Mouse (Mus musculus) G1E (cell line): ENCODE data around the gene Erv3. TPM values are rescaled to one million over a fixed set of nuclear protein-coding genes. Genes with fewer than 3 reads are reported as not detected.

ENCODE experiments used
- ATAC-seq: 2 replicates; pipeline ENCODE4 v1.8.0; 2016; ENCODE audit warnings: mild to moderate bottlenecking; ENCODE audit not compliant: insufficient number of reproducible peaks, poor library complexity, low FRiP score, severe bottlenecking; ENCODE audit errors: extremely low read depth
- DNase-seq: peaks from one replicate; pipeline ENCODE4 v3.0.0; 2012; ENCODE audit warnings: low spot score
- H3K27me3 ChIP-seq: 2 replicates; pipeline ENCODE4 v1.6.1; 2012; ENCODE audit warnings: mild to moderate bottlenecking, low read length, inconsistent platforms; ENCODE audit not compliant: insufficient read depth
- H3K36me3 ChIP-seq: replicated peaks from 2 replicates; pipeline ENCODE3; 2012; ENCODE audit warnings: mild to moderate bottlenecking, inconsistent platforms
- H3K4me1 ChIP-seq: 2 replicates; pipeline ENCODE4 v1.6.1; 2012; ENCODE audit warnings: low read depth, low read length, inconsistent platforms, mixed read lengths; ENCODE audit not compliant: insufficient read depth
- H3K4me3 ChIP-seq: 2 replicates; pipeline ENCODE4 v1.5.1; 2012; ENCODE audit warnings: low read depth, mild to moderate bottlenecking, inconsistent platforms, low read length, moderate library complexity, mixed read lengths
- H3K9me3 ChIP-seq: replicated peaks from 2 replicates; pipeline ENCODE4 v1.6.1; 2012; ENCODE audit warnings: inconsistent platforms
- CTCF ChIP-seq: IDR thresholded peaks from 2 replicates; pipeline ENCODE4 v1.5.1; 2012; ENCODE audit warnings: low read depth, low read length, inconsistent platforms, mixed read lengths
- GATA1 ChIP-seq: IDR thresholded peaks from 2 replicates; pipeline ENCODE4 v1.6.1; 2012; ENCODE audit warnings: borderline replicate concordance, low read length, inconsistent platforms, mixed read lengths
- GATA2 ChIP-seq: IDR thresholded peaks from 2 replicates; pipeline ENCODE4 v1.6.1; 2012; ENCODE audit warnings: low read depth, low read length, inconsistent platforms, borderline replicate concordance
- POLR2AphosphoS5 ChIP-seq: IDR thresholded peaks from 2 replicates; pipeline ENCODE4 v1.6.1; 2012; ENCODE audit warnings: low read depth, low read length, inconsistent platforms; ENCODE audit not compliant: insufficient replicate concordance
- TAL1 ChIP-seq: conservative IDR thresholded peaks from 2 replicates; pipeline ENCODE4 v1.6.1; 2012; ENCODE audit warnings: low read depth, low read length, inconsistent platforms, mixed read lengths
- polyA plus RNA-seq: library from polyadenylated mRNA; stranded (reverse); fragments of >175 nt; gene quantifications from 2 replicates; pipeline ENCODE4 v1.2.3, GENCODE M21; 2012
- total RNA-seq, 2 experiments: library from RNA; stranded (forward) in 1 of 2; stranded (reverse) in 1 of 2; fragments of 200-1000 nt in 1 of 2; fragments of >200 nt in 1 of 2; fragmentation: Nextera tagmentation in 1 of 2; gene quantifications; 2 replicates each; pipeline ENCODE4 v1.2.3; 2014 to 2017

The Erv3 gene
- total and polyA plus RNA-seq, 3 experiments: 5.2 to 393 (median 62.5) TPM

DNA sequence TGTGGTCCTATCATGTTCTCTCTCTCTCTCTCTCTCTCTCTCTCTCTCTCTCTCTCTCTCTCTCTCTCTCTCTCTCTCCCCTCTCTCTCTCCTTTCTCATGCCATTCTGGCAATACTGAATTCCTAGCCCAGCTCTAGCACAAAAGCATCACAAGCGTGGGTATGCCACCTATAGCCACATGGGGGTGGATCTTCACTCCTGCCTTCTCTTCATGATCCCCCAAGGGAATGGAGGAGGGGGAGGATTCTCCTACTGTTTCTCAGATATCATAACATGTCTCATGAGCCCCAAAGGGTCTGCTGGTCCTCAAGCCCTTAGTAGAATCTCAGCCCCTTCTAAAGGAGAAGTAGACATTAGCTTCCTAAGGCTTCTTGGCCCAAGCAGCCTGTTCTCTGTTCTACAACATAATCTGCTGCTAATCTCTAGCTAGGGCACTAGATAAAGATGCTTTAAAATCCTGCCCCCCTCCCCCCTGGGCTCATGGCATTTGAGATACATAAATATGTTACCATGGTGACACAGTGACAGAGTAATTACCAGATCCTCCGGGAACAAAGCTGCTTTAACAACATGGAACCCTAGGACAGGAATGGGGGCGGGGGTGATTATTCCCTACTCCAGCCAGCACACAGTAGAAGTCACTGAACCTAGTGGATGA, 3.2 kb upstream of the Erv3 start:
- ATAC-seq: no peak
- peaks cover 2% of the 10 kb centered on the region for H3K36me3 ChIP-seq
- H3K4me1 ChIP-seq: peaks cover 90% of the 10 kb centered on the region
- TF ChIP-seq POLR2AphosphoS5 (no peak), TAL1 (no peak), CTCF (no peak), GATA1 (no peak), GATA2 (no peak)
- peaks cover 2% of the 10 kb centered on the region; the same call in 1 of the 2 replicates for H3K27me3 ChIP-seq
- no peaks in the 10 kb centered on the region for H3K9me3 ChIP-seq
- H3K4me3 ChIP-seq: no peak overlapping the region
- no peak for DNase-seq

DNA sequence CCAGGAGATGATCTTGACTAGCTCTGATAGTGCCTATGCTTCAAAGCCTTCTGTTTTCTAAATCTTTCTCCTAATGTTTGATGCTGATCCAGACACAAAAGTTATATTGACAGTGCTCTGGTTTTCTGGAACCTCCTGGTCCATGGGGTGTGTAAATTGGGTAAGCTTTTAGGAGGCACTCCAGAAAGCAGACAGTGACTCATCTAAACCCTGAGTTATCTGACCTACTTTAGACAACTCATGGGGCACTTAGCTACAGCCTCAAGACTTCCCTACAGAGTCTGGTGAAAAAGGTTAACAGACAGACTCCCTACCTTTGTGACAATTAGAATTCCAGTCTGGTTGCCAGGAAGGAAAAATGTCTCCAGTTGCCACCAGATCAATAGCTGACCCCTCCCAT, 1.7 kb downstream of the Erv3 start:
- no peak for DNase-seq
- peak overlapping the region; percentile 69; the same call in 1 of the 2 replicates for H3K4me3 ChIP-seq
- H3K9me3 ChIP-seq: no peaks in the 10 kb centered on the region
- peaks cover 2% of the 10 kb centered on the region; the same call in 1 of the 2 replicates for H3K27me3 ChIP-seq
- H3K4me1 ChIP-seq: peaks cover 98% of the 10 kb centered on the region
- ATAC-seq: no peak
- no peak for TF ChIP-seq GATA1
- TF ChIP-seq POLR2AphosphoS5: no peak
- no peak for TF ChIP-seq CTCF
- H3K36me3 ChIP-seq: peaks cover 21% of the 10 kb centered on the region

DNA sequence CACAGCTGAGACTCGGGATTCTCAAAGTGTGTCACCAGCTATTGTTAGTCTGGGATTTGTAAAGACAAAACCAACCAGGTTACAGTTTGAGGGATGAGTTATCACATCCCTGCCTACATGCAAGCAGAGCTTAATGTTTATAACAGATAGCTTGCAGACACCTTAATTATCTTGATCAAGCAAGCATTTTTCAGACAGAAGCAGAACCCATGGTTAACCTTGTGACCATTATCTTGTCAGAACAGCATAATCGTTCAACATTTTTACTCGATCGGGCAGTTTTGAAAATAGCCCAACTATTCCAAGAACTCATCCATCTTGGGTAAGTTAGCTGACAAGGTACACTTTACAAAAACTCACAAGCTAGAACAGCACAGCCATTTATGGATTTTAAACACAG, 5.8 kb downstream of the Erv3 start:
- peaks cover 21% of the 10 kb centered on the region for H3K36me3 ChIP-seq
- H3K4me1 ChIP-seq: peaks cover 98% of the 10 kb centered on the region
- H3K27me3 ChIP-seq: no peaks in the 10 kb centered on the region
- TF ChIP-seq GATA2 (no peak), TAL1 (peak; percentile 96)
- ATAC-seq: peak; percentile 70
- no peaks in the 10 kb centered on the region for H3K9me3 ChIP-seq
- H3K4me3 ChIP-seq: no peak overlapping the region; the same call in 1 of the 2 replicates
- DNase-seq: peak; percentile 33

DNA sequence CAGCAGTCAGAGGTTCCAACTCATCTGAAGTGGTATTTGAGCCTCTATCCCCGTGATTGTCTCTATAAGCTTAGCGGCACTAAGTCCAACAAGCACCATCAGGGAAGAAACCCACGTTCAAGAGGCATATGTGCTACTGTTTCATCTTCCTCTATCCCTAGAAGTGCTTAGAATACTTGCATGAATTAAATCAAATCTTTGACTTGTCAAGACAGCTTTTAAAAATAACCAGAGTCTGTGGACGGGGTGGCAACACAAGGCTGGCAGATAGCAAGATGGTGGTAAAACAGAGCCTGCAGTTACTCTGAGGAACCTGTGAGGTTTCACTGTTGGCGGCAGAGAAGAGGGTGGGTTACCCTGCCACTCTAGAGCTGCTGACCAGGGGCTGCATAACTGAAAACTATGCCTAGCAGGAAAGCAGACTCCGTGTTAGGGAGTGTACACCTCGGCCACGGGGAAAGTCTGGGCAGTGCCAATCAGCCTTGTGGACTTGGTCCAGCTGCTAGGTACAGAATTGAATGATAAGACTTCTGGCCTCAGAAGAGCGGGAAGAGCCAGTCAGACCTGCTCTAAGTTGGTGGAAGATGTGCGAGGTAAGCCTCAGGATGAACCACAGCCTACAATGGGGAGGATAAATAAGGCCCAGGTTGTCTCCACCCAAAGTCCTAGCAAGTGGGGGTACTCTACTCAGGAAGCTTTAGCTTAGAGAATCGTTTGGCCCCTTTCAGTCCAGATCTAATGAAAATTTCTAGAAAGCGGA, 8.0 kb downstream of the Erv3 start:
- no peaks in the 10 kb centered on the region for H3K27me3 ChIP-seq
- H3K36me3 ChIP-seq: peaks cover 10% of the 10 kb centered on the region
- DNase-seq (peak; percentile 71), ATAC-seq (peak; percentile 62)
- TF ChIP-seq CTCF (no peak), TAL1 (peak; percentile 92)
- H3K4me1 ChIP-seq: peaks cover 97% of the 10 kb centered on the region
- H3K9me3 ChIP-seq: no peaks in the 10 kb centered on the region
- H3K4me3 ChIP-seq: peak overlapping the region; percentile 44; the same call in 1 of the 2 replicates

DNA sequence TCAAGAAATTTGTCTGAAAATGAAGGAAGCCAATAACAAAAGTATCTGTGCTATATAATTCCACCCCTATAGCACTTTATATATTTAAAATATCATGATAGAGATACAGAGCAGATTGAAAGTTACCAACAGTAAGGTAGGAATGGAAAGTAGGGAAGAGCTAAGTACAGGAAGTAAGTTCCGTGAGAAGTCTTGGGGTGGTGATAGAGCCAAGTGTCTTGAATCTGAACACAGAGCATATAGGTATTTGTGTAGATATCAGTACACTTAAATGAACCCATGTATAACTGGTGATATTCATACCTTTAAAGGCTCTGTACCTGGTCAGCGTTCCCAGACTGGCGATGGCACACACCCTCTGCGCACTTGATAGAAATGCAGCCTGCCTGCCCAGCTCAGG, 9.5 kb downstream of the Erv3 start:
- H3K36me3 ChIP-seq: no peaks in the 10 kb centered on the region
- DNase-seq: no peak
- H3K9me3 ChIP-seq: no peaks in the 10 kb centered on the region
- no peak overlapping the region for H3K4me3 ChIP-seq
- TF ChIP-seq GATA1: no peak
- no peak for ATAC-seq
- H3K4me1 ChIP-seq: peaks cover 96% of the 10 kb centered on the region
- H3K27me3 ChIP-seq: no peaks in the 10 kb centered on the region

DNA sequence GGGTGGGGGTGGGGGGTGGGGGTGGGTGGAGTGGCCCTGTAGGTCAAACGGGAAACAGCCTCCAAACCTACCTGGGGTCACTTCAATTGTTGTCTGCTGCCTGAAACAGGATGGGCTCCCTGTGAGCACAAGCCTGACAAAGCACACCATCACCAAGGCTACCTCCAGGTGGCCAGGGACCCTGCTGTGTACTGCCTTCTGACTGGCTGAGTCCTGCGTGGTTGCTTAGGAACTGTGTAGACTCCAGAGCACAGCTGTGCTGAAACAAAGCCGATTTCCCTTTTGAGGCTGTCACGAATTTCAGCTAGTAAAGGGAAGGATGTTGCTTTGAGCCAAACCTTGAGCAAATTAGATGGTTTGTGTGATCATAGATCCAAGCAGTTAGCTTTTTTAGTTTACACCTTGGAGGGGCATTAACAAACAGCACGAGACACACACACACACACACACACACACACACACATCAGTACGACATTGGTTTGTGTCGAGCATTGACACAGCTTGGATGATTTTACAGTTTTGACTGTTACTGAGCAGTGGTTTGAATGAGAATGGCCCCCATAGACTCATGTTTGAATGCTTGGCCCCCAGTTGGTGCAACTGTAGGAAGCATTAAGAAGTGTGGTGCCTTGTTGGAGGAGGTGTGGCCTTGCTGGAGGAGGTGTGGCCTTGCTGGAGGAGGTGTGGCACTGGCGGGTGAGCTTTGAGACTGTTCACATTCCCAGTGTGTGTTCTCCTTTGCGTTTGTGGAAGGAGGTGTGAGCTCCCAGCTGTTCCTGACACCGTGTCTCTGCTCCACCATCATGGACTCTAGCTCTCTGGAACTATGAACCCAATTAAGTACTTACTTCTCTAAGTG, 11.8 kb downstream of the Erv3 start:
- Histone ChIP-seq H3K27me3 (no peaks in the 10 kb centered on the region), H3K4me3 (peak overlapping the region; percentile 64; the same call in 1 of the 2 replicates), H3K4me1 (peaks cover 83% of the 10 kb centered on the region), H3K36me3 (no peaks in the 10 kb centered on the region), H3K9me3 (no peaks in the 10 kb centered on the region)
- TF ChIP-seq GATA1 (no peak), TAL1 (no peak), POLR2AphosphoS5 (no peak), CTCF (no peak), GATA2 (no peak)
- DNase-seq (peak; percentile 66), ATAC-seq (peak; percentile 41; the same call in 1 of the 2 replicates)
